Mouse (Mus musculus) megakaryocyte, adult 5-6 weeks (primary cell): ENCODE results near the gene Tnc. TPM values are rescaled to one million over a fixed set of nuclear protein-coding genes. Genes with fewer than 3 reads are reported as not detected.

Experiments used
- ATAC-seq: 2 replicates; pipeline ENCODE4 v1.8.0; 2016; ENCODE audit warnings: mild to moderate bottlenecking, inconsistent platforms; ENCODE audit not compliant: poor library complexity, severe bottlenecking
- total RNA-seq, 2 experiments: library from RNA; stranded (forward) in 1 of 2; stranded (reverse) in 1 of 2; fragments of 153-499, 151-499 nt in 1 of 2; fragments of 221-1000, 200-1000 nt in 1 of 2; gene quantifications; 2 replicates each; pipeline versions ENCODE4 v1.2.3 to v1.2.4; 2015 to 2017

Tnc gene
- 0.34 and 0.76 TPM in 2 replicates for total RNA-seq (2015)
- 0.77 and 0.98 TPM in 2 replicates for total RNA-seq (2017)

DNA sequence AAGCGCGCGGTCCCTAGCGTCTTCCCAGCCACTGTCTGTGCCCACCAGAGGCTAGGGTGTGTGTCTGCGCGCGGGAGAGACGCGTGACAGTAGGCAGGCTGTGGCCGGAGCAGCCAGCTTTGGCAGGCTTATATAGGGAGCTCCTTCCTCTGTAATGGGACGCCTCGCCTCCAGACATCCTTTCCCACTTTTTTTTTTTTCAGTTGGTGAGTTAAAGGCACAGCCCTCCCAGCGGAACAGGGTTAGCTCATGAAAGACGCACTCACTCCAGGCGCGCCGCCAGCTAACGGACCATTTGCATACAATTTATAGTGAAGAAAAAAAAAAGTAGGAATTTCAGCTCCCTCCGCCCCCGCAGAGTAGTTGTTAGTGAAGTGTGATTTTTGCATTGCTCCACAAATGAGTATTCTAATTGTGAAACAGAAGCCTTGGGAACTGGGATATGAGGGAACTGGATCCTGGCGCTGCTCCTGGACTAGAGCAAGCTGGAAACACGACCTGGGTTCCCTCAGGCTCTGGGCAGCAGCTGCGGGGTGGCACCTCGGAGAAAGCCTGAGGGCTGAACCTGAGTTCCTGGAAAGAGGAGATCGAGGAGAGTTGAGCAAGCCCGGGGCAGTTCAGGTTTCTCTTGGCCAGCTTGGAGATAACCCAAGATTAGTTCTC, at the start of gene Tnc:
Tnc (minus strand) TSS at position 185 of the 663 bp plus-strand sequence.
- ATAC-seq = no peak

GRCm38 (mm10) chr4:64094221-64094620, 47.4 kb upstream of the Tnc start:
- no peak for ATAC-seq

- ATAC-seq = no peak
These were observed 46.0 kb upstream of the Tnc start for GRCm38 (mm10) chr4:64092857-64093256.

GRCm38 (mm10) chr4:64089378-64089777, 42.6 kb upstream of the Tnc start:
- no peak for ATAC-seq

DNA sequence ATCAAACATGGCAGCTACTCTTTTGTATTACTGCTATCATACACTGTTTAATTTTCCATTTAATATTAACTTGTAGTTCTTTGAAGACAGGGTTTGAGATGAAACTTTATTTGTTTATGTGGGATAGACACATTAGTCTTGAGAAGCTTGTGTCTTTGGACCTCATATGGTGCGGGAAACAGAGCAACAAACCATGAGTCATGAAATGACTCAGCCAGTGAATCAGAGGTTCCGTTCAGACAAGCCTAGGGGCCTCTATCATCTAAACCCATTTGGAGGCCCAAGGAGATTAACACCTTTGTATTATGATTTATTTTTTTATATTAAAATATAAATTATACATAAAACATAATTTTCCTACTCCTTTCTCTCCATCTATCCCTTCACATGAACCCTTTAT, 40.9 kb upstream of the Tnc start:
- ATAC-seq = no peak

DNA sequence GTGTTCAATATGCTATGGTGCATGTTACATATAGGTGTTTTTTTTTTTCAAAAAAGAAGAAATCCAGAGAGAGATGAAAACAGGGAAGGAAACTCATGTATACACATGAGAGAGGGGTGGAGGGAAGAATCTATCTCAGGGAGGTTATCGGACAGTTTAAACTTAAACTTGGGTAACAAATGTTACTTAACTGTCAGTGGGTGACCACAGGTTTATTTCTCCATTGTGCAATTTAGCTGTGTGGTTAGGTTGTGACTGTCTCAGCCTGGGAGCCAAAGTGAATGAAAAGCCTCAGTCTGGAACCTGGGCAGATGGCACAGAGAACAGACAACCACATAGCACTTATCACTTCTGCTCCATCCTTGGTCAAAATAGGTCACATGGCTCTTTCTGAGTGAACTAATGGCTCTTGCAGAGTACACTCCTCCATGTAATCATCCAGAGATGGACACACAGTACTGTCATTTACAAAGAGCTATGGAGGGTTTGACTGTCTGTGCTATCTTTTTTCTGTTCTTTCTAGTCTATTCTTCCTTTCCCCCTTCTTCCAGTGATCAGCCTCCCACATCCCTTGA, 39.3 kb upstream of the Tnc start:
- ATAC-seq = peak; percentile 92

- ATAC-seq = 0 out of 2 replicates have a peak, but pooled peaks have one; percentile 28
These were observed 37.0 kb upstream of the Tnc start for GRCm38 (mm10) chr4:64083858-64084257.

DNA sequence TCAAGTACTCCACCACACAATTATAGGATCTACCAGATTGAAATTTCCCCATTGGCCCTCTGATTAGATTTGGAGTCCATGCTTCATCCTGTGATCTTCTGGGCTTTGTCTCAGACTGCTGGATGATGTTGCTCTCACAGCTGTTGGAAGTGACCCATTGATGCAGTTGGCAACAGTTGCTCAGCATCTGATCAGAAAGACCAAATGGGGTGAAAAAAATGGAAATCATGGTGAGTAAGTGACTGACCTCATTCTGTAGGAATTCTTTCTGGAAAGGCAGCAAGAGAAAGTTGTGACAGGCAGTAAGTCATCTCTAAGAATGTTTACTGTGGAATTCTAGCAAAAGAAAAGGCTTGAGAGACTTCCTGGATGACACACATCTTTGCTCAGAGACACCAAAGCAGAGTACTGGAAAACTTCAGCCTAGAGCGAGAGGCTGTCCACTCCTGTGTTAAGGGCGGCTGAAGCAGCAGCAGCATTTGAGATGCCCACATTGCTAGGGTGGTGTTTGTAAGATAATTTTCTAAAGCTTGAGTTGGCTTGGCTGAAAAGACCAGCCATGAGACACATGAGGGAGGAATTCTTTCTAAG, 31.3 kb upstream of the Tnc start:
- ATAC-seq = no peak

GRCm38 (mm10) chr4:64076349-64077025, 29.7 kb upstream of the Tnc start:
- no peak for ATAC-seq

GRCm38 (mm10) chr4:64074725-64075124, 27.9 kb upstream of the Tnc start:
- no peak for ATAC-seq

GRCm38 (mm10) chr4:64067394-64067793, 20.6 kb upstream of the Tnc start:
- no peak for ATAC-seq

GRCm38 (mm10) chr4:64065266-64065665, 18.5 kb upstream of the Tnc start:
- no peak for ATAC-seq

DNA sequence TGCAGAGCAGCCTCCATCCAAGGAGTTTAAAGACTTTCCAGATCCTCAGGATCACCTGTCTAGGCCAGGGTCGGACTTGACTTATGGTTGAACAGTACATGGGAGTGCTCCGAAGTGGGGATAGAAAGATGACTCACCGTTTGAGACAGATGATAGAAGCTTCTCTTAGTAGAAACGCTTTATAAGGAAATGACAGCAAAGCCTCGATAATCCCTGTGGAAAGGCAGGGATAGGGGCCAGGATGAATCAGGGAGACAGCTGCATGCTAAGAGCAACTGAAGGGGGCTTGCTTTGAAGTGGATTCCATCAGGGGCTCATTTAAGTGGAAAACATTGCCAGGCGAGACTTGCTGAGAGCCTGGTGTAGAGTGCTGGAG, 12.0 kb upstream of the Tnc start:
- no peak for ATAC-seq

- no peak for ATAC-seq
These were observed 11.4 kb upstream of the Tnc start for GRCm38 (mm10) chr4:64058048-64058855.

DNA sequence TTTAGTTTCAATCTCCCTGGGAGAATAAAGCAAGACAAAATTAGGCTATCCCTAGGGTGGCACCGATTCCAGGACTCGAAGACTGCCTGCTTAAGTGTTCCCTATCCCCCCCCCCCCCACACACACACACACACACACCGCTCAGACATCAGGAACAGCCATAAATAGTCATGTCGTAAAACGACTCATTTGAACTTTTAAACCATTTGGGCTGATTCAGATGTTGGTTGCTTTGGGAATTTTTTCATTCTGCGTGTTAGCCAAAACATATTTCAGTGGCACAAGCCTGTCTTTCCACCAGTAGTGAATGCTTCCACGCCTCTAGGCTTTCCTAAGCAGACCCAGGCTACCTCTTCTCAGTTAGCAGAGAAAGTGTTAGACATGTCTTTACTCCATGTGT, 1.4 kb upstream of the Tnc start:
- ATAC-seq = no peak

- no peak for ATAC-seq
These were observed 2.9 kb downstream of the Tnc start for GRCm38 (mm10) chr4:64043893-64044292.

- ATAC-seq = no peak
These were observed 3.4 kb downstream of the Tnc start for GRCm38 (mm10) chr4:64043371-64043770.

GRCm38 (mm10) chr4:64039091-64039490, 7.7 kb downstream of the Tnc start:
- ATAC-seq = no peak

GRCm38 (mm10) chr4:64037513-64037912, 9.3 kb downstream of the Tnc start:
- no peak for ATAC-seq

- ATAC-seq = no peak
These were observed 12.1 kb downstream of the Tnc start for GRCm38 (mm10) chr4:64034724-64035123.

DNA sequence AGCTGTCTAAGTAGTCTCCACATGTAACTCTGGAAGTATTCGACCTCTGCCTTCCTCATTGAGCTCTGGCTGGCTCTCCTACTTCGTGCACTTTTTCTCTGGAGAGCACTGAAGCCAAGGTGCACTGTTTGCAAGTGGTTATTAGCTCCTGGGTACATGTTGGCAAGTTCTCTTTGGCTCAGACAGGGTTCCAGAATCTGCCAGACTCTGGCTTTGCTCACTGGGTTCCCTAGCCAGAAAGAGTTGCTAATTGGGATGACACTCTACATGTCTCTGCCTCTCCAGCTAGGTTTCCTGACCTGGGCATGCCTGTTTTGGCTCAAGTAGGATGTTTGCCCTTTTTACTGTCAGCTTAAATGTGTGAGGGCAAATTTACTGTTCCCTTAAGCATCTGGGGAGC, 13.6 kb downstream of the Tnc start:
- ATAC-seq = no peak
